Mouse (Mus musculus) layer of hippocampus, adult 18-20 months (tissue): Measurements from ENCODE around the gene Ptpru. TPM values are rescaled to one million over a fixed set of nuclear protein-coding genes. Genes with fewer than 3 reads are reported as not detected.

Source experiments
- DNase-seq, 2 experiments: peaks; one replicate each; pipeline ENCODE4 v3.0.0; 2022; ENCODE audit warnings: low spot score in 2 of 2
- long read RNA-seq: library from polyadenylated mRNA; stranded (forward); transcript quantifications from one replicate; pipeline ENCODE4 v2.0.0, GENCODE M21; 2021
- total RNA-seq, 2 experiments: library from RNA; stranded (reverse); gene quantifications; 2 replicates each; pipeline ENCODE4 v1.2.3; 2021

The Ptpru gene
- total RNA-seq: 10 to 100 TPM; 85.0 to 98.5 TPM
- long read RNA-seq, full-length matches to known transcripts: 3 of 48 reads
- long read RNA-seq, partial matches to known transcripts: 15 of 48 reads
- long read RNA-seq, other reads (novel, unspliced or antisense): 30 of 48 reads

- DNase-seq: peak; percentile 86 to 92
These were observed at the start of gene Ptpru for GRCm38 (mm10) chr4:131837872-131838524. Ptpru (minus strand) TSS chr4:131838288.

- DNase-seq: no peak
These were observed 47.3 kb upstream of the Ptpru start for GRCm38 (mm10) chr4:131885376-131885775.

GRCm38 (mm10) chr4:131883571-131883970, 45.5 kb upstream of the Ptpru start:
- DNase-seq: no peak

GRCm38 (mm10) chr4:131881306-131881705, 43.2 kb upstream of the Ptpru start:
- DNase-seq: no peak

GRCm38 (mm10) chr4:131879692-131880091, 41.6 kb upstream of the Ptpru start:
- no peak for DNase-seq

GRCm38 (mm10) chr4:131876836-131877235, 38.7 kb upstream of the Ptpru start:
- DNase-seq: no peak

- DNase-seq: no peak
These were observed 37.2 kb upstream of the Ptpru start for GRCm38 (mm10) chr4:131875242-131875641.

- no peak for DNase-seq
These were observed 36.5 kb upstream of the Ptpru start for GRCm38 (mm10) chr4:131874567-131874966.

- no peak for DNase-seq
These were observed 36.1 kb upstream of the Ptpru start for GRCm38 (mm10) chr4:131874169-131874536.

- peak; percentile 87 to 96 for DNase-seq
These were observed 35.4 kb upstream of the Ptpru start, which contains the start of gene Srsf4 for GRCm38 (mm10) chr4:131873293-131874168. Srsf4 (plus strand) TSS chr4:131873617.

- DNase-seq: peak in 1 of 2 experiments; percentile 14
These were observed 34.7 kb upstream of the Ptpru start for GRCm38 (mm10) chr4:131872672-131873292.

- DNase-seq: no peak
These were observed 23.3 kb upstream of the Ptpru start for GRCm38 (mm10) chr4:131861341-131861739.

GRCm38 (mm10) chr4:131860492-131861340, 22.6 kb upstream of the Ptpru start:
- peak; percentile 69 to 89 for DNase-seq

GRCm38 (mm10) chr4:131854950-131855349, 16.9 kb upstream of the Ptpru start:
- no peak for DNase-seq

GRCm38 (mm10) chr4:131849986-131850638, 12.0 kb upstream of the Ptpru start:
- DNase-seq: peak; percentile 60 to 80

- DNase-seq: no peak
These were observed 10.0 kb upstream of the Ptpru start for GRCm38 (mm10) chr4:131848082-131848481.

GRCm38 (mm10) chr4:131845991-131846778, 8.1 kb upstream of the Ptpru start:
- DNase-seq: no peak

- peak; percentile 87 to 96 for DNase-seq
These were observed 5.2 kb upstream of the Ptpru start, which contains the start of gene Mecr for GRCm38 (mm10) chr4:131843290-131843743. Mecr (plus strand) TSS chr4:131843470.

- DNase-seq: no peak
These were observed 1.1 kb downstream of the Ptpru start for GRCm38 (mm10) chr4:131836891-131837491.
